Mouse (Mus musculus) frontal cortex, postnatal 36 days (tissue): ENCODE results near the gene Znrf1.
"Not testable (repeated sequence)": the region's sequence is repeated elsewhere in the genome, so short reads cannot be mapped to it uniquely, and the experiment has no call there.

ENCODE experiments used
- DNase-seq, 2 experiments: peaks; one replicate each; pipeline ENCODE4 v3.0.0; 2022; ENCODE audit warnings: low spot score in 2 of 2

The Znrf1 gene

GRCm38 (mm10) chr8:111628894-111629501 lies 93.1 kb downstream of the Znrf1 start:
- DNase-seq, result no peak

- peak; percentile 49 to 65 for DNase-seq
Observed at GRCm38 (mm10) chr8:111630105-111630521, 94.2 kb downstream of the Znrf1 start, which contains the start of gene Ldhd. Gene Ldhd (minus strand): TSS chr8:111630374.

GRCm38 (mm10) chr8:111631589-111631988 lies 95.7 kb downstream of the Znrf1 start:
- DNase-seq, result no peak

- DNase-seq, result no peak
Observed at GRCm38 (mm10) chr8:111632976-111633375, 97.1 kb downstream of the Znrf1 start.

GRCm38 (mm10) chr8:111638086-111638485 lies 102.2 kb downstream of the Znrf1 start:
- DNase-seq, result no peak

- DNase-seq, result peak in 1 of 2 experiments; percentile 49
Observed at GRCm38 (mm10) chr8:111641064-111641463, 105.2 kb downstream of the Znrf1 start.

GRCm38 (mm10) chr8:111642496-111642895 lies 106.6 kb downstream of the Znrf1 start:
- no peak for DNase-seq

GRCm38 (mm10) chr8:111642939-111643263 lies 107.0 kb downstream of the Znrf1 start:
- DNase-seq, result no peak

GRCm38 (mm10) chr8:111643264-111644141 lies 107.6 kb downstream of the Znrf1 start, which contains the start of gene Zfp1:
Gene Zfp1 (plus strand): TSS chr8:111643401.
- peak; percentile 89 to 95 for DNase-seq

- DNase-seq, result not testable (repeated sequence)
Observed at GRCm38 (mm10) chr8:111644286-111645051, 108.6 kb downstream of the Znrf1 start.

GRCm38 (mm10) chr8:111645715-111646114 lies 109.8 kb downstream of the Znrf1 start:
- no peak for DNase-seq

- no peak for DNase-seq
Observed at GRCm38 (mm10) chr8:111648834-111649233, 112.9 kb downstream of the Znrf1 start.

GRCm38 (mm10) chr8:111650651-111651050 lies 114.8 kb downstream of the Znrf1 start:
- no peak for DNase-seq

GRCm38 (mm10) chr8:111653524-111653923 lies 117.6 kb downstream of the Znrf1 start:
- no peak for DNase-seq

GRCm38 (mm10) chr8:111657312-111657854 lies 121.5 kb downstream of the Znrf1 start:
- DNase-seq, result no peak

- no peak for DNase-seq
Observed at GRCm38 (mm10) chr8:111658819-111659423, 123.0 kb downstream of the Znrf1 start.

- peak; percentile 67 to 85 for DNase-seq
Observed at GRCm38 (mm10) chr8:111662473-111662872, 126.6 kb downstream of the Znrf1 start.

- DNase-seq, result no peak
Observed at GRCm38 (mm10) chr8:111666751-111667150, 130.9 kb downstream of the Znrf1 start.
